Mouse (Mus musculus): ENCODE results near the gene Scnn1a. TPM values are rescaled to one million over a fixed set of nuclear protein-coding genes. Genes with fewer than 3 reads are reported as not detected.
"Not testable (repeated sequence)": the region's sequence is repeated elsewhere in the genome, so short reads cannot be mapped to it uniquely, and the experiment has no call there.

The Scnn1a gene
- under 1 TPM; 0.10 to 0.19 TPM for total RNA-seq (2021)
- long read RNA-seq, experiment 1: 0 reads
- long read RNA-seq, experiment 2: 0 reads

- DNase-seq: no peak
Measured at GRCm38 (mm10) chr6:125320323-125320722, at the start of gene Scnn1a. Gene Scnn1a, plus strand, starts transcription at chr6:125320659.

DNA sequence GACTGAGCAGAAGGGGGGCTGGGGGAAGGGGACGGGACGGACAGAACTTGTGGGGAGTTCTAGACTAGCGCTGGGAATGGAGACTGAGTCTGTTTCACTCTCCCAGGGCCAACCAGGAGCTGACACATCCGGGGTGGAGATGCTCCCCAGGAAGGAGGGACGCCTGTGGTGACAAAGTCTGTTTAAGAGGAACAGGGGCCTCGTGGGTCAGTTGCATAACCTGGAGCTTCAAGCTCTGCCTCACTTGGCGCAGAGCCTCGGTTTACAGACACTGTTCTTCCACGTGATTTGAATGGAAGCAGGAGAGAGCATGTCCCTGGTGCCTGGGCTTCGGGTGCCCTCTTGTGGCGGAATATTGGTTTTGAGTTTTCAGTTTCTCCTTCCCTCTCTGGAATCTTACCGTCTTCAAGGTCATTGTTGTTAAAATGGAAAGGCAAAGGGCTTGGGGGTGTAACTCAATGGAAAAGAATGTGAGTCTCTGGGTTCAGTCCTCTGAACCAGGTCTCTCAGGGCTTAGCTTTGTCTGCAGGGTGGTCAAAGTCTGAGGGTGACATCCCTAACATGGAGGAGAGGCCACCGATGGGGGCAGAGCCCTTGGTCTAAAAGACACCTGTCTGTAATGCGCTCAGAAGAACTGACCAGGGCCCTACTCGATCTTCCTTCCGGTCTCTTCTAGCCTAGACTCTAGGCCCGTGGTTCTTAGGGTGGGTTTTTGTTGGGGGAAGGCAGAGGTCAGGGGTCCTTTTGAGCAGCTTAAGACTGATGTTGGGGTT, 48.8 kb upstream of the Scnn1a start:
- DNase-seq: peak; percentile 89

DNA sequence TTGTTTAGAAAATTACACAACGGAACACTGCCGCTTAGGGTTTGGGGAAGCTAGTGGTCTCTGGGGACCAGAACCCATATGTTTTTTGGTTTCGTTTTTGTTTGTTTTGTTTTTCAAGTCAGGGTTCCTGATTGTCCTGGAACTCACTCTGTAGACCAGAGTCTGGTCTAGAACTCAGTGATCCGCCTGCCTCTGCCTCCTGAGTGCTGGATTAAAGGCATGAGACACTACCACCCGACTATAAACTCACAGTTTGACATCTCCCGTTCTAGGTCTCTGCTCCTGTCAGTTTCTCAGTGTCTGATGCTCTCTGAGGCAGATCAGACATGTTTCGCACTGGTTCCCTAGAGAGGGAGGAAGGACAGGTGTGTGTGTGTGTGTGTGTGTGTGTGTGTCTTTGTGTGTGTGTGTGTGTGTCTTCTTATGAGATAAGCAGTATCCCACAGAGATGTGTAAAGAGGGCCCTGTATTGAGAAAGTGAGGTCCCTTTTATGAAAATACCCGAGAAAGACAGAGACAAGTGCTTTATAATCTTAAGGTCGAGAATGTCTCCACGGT, 48.2 kb upstream of the Scnn1a start:
- no peak for DNase-seq

GRCm38 (mm10) chr6:125274841-125275563, 45.5 kb upstream of the Scnn1a start:
- no peak for DNase-seq

- DNase-seq: no peak
Measured at GRCm38 (mm10) chr6:125279729-125280128, 40.7 kb upstream of the Scnn1a start.

DNA sequence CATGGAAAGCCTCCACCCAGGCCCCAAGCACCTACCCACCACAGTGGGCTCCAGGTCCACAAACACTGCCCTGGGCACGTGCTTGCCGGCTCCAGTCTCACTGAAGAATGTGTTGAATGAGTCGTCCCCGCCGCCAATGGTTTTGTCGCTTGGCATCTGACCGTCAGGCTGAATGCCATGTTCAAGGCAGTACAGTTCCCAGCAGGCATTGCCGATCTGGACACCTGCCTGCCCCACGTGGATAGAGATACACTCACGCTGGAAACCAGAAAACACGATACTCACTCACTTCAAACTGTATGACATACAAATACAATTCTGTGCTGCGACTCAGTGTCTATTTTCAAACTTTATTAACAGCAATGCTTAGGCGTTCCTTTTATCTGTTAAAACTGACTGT, 37.7 kb upstream of the Scnn1a start:
- DNase-seq: not testable (repeated sequence)

DNA sequence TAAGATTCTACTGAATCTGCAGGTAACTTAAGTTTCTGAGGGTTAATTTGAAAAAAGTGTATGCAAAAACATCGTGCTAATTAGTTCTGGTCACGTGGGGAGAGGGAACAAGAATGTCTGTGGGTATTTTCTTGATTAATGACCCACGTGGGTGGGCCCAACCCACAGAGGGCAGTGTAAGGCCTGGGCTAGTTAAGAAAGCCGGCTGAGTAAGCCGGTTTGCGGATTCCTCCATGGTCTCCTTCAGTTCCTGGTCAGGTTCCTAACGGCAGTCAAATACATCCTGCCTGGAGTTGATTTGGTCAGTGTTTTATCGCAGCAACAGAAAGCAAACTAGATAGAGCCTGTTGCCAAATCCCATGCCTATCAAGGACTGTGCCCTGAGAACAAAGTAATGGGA, 36.2 kb upstream of the Scnn1a start:
- DNase-seq: no peak

DNA sequence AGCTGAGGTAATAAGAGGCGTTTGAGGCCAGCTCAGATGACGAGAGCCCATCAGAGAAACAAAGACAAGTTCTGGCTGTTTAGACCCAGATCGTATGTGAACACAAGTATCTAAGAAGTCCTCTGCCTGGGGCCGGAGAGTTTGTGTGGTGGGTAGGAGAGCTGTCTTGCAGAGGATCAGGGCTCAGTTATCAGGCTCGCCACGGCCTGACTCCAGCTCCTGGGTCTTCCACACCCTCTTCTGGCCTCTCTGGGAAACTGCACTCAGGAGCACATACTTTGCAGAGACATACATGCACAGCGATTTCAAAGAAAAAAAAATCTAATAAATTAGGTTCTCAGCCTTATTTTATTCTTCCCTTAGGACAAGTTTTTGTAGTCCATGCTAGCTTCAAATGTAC, 35.7 kb upstream of the Scnn1a start:
- no peak for DNase-seq

DNA sequence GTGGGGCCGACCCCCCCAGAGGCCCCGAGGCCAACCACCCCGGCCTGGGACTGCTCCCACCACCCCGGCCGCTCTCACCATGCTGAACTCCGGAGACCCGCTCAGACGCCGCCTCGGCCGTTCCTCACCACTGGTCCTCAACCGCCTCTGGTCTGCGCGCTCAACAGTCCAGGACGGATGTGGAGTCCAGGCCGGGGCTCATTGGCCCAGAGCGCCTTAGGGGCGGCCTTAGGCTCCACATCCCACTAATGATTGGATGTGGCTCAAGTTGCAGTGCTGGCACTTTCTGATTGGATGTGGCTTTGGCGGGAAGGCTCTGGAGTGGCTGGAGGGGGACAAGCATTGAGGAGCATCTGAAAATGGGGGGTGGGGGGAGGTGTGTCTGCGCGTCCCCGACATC, 34.6 kb upstream of the Scnn1a start, which contains the start of gene Tuba3a:
Tuba3a (minus strand) TSS at position 153 of the 400 bp plus-strand sequence.
- DNase-seq: no peak

GRCm38 (mm10) chr6:125286944-125287343, 33.5 kb upstream of the Scnn1a start:
- no peak for DNase-seq

GRCm38 (mm10) chr6:125288730-125289129, 31.7 kb upstream of the Scnn1a start:
- DNase-seq: no peak

- no peak for DNase-seq
Measured at GRCm38 (mm10) chr6:125291329-125291728, 29.1 kb upstream of the Scnn1a start.

DNA sequence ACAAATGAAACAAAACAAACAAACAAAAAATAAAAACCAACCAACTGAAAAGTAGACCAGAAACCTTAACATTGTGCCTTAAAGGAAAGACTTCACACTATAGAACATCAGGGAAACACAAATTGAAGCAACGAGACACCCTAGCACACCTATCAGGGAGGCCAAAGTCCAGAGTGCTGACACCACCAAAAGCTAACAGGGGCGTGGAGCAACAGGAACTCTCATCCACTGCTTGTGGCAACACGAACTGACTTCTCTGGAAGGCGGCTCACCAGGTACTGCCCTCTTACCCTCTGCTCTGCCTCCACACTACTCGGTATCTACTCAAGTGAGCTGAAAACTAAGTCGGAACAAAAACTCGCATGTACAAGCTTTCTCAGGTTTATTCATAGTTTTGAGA, 28.2 kb upstream of the Scnn1a start:
- DNase-seq: no peak

GRCm38 (mm10) chr6:125294049-125294448, 26.4 kb upstream of the Scnn1a start:
- DNase-seq: no peak

- DNase-seq: no peak
Measured at GRCm38 (mm10) chr6:125297149-125297820, 23.2 kb upstream of the Scnn1a start.

GRCm38 (mm10) chr6:125300982-125301381, 19.5 kb upstream of the Scnn1a start:
- DNase-seq: no peak

DNA sequence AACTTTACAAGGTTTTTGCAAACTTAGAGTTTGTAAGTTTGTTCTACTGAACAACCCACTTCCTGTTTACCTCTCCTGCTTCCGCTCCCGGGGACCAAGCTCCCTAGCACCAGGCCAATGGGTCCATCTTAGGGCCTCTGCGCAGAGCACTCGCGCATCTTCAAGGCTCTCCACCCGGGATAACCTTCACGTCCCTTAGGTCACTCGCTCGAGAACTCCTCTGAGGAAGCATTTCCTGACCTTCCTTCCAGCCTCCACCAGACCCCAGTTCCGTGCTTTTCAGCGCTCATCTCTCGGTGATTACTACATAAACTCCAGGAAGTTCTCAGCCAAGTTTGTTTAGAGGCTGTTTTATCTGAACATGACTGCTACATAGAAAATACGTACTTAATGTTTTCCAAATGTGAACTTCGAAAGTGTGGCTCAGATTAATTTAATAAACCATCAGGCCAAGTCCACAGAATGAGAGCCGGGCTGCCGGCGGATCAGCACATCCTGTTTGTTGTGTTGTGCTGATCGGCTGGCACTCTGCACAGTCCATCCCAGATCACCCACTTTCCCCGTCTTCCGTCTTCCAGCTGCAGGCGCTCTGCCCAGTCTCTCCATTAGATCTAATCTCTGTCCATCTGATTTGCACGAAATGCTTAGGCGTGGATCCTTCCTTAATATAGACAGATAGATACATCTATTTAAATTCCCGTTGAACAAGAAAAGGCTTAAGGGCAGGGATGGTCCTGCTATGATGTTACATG, 18.1 kb upstream of the Scnn1a start:
- no peak for DNase-seq

DNA sequence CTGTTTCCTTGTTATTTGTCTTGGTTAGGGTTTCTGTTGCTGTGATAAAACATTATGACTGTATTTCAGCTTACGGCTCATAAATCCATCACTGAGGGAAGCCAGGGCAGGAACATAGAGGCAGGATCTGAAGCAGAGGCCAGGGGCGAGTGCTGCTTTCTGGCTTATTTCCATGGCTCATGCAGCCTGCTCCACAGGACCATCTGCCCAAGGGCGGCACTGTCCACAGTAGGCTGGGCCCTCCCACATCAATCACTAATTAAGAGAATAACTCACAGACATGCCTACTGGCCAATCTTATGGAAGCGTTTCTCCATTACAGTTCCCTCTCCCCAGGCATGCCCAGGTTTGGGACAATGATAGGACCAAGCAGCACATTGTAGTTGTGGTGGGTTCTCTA, 17.2 kb upstream of the Scnn1a start:
- no peak for DNase-seq

GRCm38 (mm10) chr6:125304408-125304807, 16.1 kb upstream of the Scnn1a start:
- DNase-seq: not testable (repeated sequence)

DNA sequence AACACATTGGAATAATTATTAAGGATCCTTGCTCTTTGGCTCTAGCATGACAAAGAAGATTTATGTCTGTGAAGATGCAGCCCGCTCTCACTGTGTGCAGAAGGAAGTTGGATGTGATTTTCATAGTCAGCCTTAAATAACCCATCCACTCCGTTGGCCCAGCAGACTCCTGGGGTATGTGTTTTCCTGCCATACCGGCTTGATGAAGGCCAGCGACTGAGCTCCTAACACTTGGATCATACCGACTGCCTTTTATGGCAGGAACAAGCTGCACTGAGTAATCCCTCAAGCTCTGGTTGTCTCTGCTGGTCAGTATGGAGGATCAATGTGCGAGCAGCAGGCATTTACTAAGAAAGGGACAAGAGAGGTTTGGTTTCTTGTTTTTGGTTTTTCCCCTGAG, 15.0 kb upstream of the Scnn1a start:
- DNase-seq: no peak

DNA sequence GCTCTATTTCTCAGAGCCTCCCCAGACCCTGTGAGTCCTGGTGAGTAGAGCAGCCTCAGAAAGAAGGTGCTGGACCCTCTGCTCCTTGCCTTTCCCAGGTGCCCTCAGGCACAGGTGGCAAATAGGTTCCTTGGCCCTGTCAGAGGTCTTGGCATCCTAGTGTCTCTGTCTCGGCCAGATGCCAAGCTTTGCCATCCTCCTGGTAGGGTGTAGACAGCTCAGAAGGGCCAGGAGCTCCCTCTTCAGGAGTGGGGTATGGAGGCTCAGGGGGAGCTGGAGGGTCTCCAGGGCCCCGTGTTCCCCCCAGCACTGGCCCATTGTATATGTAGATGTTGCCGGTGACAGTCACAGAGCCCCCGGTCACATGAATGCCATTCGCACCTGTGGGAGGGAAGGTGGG, 13.4 kb upstream of the Scnn1a start:
- no peak for DNase-seq

GRCm38 (mm10) chr6:125308921-125309320, 11.5 kb upstream of the Scnn1a start:
- no peak for DNase-seq

Data from gastrocnemius, postnatal 25 days (tissue).